Mouse (Mus musculus) embryonic facial prominence, embryonic 13.5 days (tissue): Measurements from ENCODE around the gene 4930470P17Rik. TPM values are rescaled to one million over a fixed set of nuclear protein-coding genes. Genes with fewer than 3 reads are reported as not detected.

ENCODE experiments used
- ATAC-seq: fragments of 200-750 bp; cut with Nextera tagmentation; 2 replicates; pipeline ENCODE4 v1.8.0; 2017; ENCODE audit warnings: low read depth; ENCODE audit not compliant: insufficient number of reproducible peaks, insufficient read depth, low FRiP score, low TSS enrichment
- H3K27ac ChIP-seq: fragments of 300-500 bp; sonication (generic); 2 replicates; pipeline ENCODE4 v1.5.1; 2015; ENCODE audit warnings: moderate library complexity, mild to moderate bottlenecking, inconsistent platforms
- H3K27me3 ChIP-seq: fragments of 300-500 bp; sonication (generic); 2 replicates; pipeline ENCODE4 v1.6.1; 2015; ENCODE audit warnings: mild to moderate bottlenecking, inconsistent platforms
- H3K36me3 ChIP-seq: fragments of 300-500 bp; sonication (generic); 2 replicates; pipeline ENCODE4 v1.6.1; 2015; ENCODE audit warnings: mild to moderate bottlenecking, inconsistent platforms
- H3K4me1 ChIP-seq: fragments of 300-500 bp; sonication (generic); 2 replicates; pipeline ENCODE4 v1.6.1; 2015; ENCODE audit warnings: inconsistent platforms
- H3K4me2 ChIP-seq: fragments of 300-500 bp; sonication (generic); 2 replicates; pipeline ENCODE4 v1.6.1; 2015; ENCODE audit warnings: moderate library complexity, mild to moderate bottlenecking, inconsistent platforms
- H3K4me3 ChIP-seq: fragments of 300-500 bp; sonication (generic); 2 replicates; pipeline ENCODE4 v1.5.1; 2015; ENCODE audit warnings: mild to moderate bottlenecking, inconsistent platforms
- H3K9ac ChIP-seq: fragments of 300-500 bp; sonication (generic); 2 replicates; pipeline ENCODE4 v1.6.1; 2015; ENCODE audit warnings: mild to moderate bottlenecking, inconsistent platforms
- H3K9me3 ChIP-seq: fragments of 300-500 bp; sonication (generic); 2 replicates; pipeline ENCODE4 v1.6.1; 2016; ENCODE audit warnings: inconsistent platforms
- WGBS: fragments of 180-500 bp; shearing (Covaris S2); methylation state at CpG from one replicate; pipeline ENCODE4 v1.1.7; 2015; ENCODE audit warnings: mixed read lengths; 5-methylcytosine and 5-hydroxymethylcytosine counted together
- polyA plus RNA-seq: library from polyadenylated mRNA; unstranded; fragments of >200 nt; fragmentation: Nextera tagmentation; extraction: Ambion mirVana; gene quantifications from 2 replicates; pipeline ENCODE4 v1.2.1, GENCODE M21; 2015

The 4930470P17Rik gene
- polyA plus RNA-seq, 1 experiment from 2014 or later: not detected

DNA sequence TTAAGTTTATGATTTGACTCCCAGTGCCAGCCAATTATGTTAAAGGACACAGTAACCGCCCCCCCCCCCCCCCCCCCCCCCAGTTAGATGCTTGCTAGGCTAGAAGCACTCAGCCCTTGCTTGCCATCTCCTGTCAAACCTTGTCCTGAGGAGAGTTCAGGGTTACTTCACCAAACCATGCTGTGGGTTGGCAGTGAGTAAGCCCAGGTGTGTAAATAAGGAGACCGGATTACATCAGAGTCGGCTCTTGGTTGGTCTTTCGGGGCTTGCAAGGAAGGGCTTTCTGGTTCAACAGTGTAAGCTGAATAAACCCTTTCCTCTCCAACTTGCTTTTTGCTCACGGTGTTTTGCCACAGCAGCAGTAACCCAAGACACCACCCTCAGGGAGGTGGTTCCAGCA is 58.2 kb downstream of the 4930470P17Rik start:
- H3K9ac ChIP-seq: no peak overlapping the region
- H3K4me3 ChIP-seq: no peak overlapping the region
- no peaks in the 10 kb centered on the region for H3K36me3 ChIP-seq
- ATAC-seq: no peak
- no peaks in the 10 kb centered on the region for H3K27me3 ChIP-seq
- no peaks in the 10 kb centered on the region for H3K9me3 ChIP-seq
- WGBS: 60% methylated on average over 5 of the region's 5 CpGs
- no peak overlapping the region for H3K4me2 ChIP-seq
- H3K4me1 ChIP-seq: peaks cover 21% of the 10 kb centered on the region
- H3K27ac ChIP-seq: no peak overlapping the region

DNA sequence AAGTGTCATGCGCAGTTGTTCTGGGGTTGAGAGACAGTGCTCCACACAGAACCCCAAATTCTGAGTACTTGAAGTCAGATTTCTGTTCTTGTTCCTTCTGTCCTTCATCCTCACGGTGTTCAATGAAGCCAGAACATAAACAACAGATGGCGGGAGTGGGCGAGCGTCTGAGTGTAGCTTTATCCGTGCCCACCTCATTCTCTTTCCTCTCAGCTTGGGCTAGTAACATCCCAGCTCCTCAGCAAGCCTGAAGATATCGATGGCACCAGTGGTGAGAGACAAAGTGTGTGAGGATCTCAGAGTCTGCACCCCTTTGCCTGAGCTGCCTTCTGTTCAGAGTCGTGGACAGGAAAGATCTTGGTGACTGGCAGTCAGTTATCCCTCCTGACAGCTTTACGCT is 62.6 kb downstream of the 4930470P17Rik start:
- Histone ChIP-seq H3K36me3 (no peaks in the 10 kb centered on the region), H3K9ac (no peak overlapping the region)
- 85% methylated on average over 9 of the region's 9 CpGs for WGBS

GRCm38 (mm10) chr2:170535841-170536240 is 66.0 kb downstream of the 4930470P17Rik start:
- no peak overlapping the region for H3K27ac ChIP-seq
- no peak overlapping the region for H3K4me3 ChIP-seq
- no peak overlapping the region for H3K4me2 ChIP-seq
- ATAC-seq: no peak
- H3K4me1 ChIP-seq: no peaks in the 10 kb centered on the region
- H3K27me3 ChIP-seq: no peaks in the 10 kb centered on the region
- no peaks in the 10 kb centered on the region for H3K9me3 ChIP-seq
- H3K36me3 ChIP-seq: no peaks in the 10 kb centered on the region
- H3K9ac ChIP-seq: no peak overlapping the region

More for the DNA sequence above, 62.6 kb downstream of the 4930470P17Rik start:
- Histone ChIP-seq H3K4me2 (no peak overlapping the region), H3K27ac (no peak overlapping the region), H3K27me3 (no peaks in the 10 kb centered on the region), H3K4me3 (no peak overlapping the region), H3K4me1 (no peaks in the 10 kb centered on the region), H3K9me3 (no peaks in the 10 kb centered on the region)
- no peak for ATAC-seq

DNA sequence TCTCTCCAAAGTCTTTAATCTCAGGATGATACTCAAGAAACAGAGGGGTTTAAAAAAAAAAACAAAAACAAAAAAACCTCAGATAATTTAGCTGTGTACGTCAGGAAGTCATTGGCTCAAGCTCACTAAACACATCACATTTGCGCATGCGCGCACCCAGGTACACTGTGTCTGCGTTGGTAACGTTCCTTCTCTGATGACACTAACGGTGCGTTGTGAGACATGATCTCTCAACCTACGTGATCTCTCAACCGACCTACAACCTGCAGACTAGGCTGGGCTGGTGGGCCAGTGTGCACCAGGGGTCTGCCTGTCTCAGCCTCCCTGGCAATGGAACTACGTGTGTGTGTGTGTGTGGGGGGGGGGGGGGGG is 67.0 kb downstream of the 4930470P17Rik start:
- no peak; the same call in 1 of the 2 replicates for ATAC-seq
- Histone ChIP-seq H3K4me3 (no peak overlapping the region), H3K36me3 (no peaks in the 10 kb centered on the region), H3K9me3 (no peaks in the 10 kb centered on the region), H3K27ac (no peak overlapping the region), H3K9ac (no peak overlapping the region), H3K4me2 (no peak overlapping the region), H3K27me3 (no peaks in the 10 kb centered on the region), H3K4me1 (no peaks in the 10 kb centered on the region)
- 83% methylated on average over 11 of the region's 11 CpGs for WGBS

DNA sequence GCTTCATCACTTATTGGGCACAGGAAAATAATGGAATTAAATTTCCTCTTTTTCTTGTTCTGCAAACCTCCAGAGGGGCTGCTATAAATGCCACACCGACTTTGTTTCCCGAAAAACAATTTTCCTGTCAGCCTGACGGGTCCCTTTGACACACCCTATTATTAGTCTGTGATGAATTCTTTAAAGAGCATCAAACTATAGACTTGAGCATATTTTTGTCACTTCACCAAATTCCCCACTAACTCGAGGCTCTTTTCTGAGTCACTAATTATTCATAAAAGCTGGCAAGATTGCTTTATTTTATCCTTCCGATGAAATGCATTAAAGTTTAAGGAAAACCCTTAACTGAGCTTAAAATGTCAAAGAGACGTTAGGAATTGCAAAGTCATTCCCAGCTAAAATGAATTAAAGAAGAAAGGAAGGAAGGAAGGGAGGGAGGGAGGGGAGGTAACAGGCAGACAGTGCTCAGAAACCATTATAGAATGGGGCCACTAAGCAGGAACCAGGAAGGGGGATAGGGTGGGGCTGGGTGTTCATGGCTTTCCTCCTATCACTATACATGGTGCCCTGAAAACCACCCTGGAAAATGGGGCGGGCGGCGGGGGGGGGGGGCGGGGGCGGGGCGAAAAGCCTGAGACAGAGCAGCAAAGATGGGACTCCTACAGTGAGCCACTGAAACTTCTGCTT is 67.6 kb downstream of the 4930470P17Rik start:
- Histone ChIP-seq H3K4me1 (no peaks in the 10 kb centered on the region), H3K27ac (no peak overlapping the region), H3K36me3 (no peaks in the 10 kb centered on the region), H3K9ac (no peak overlapping the region), H3K4me3 (no peak overlapping the region), H3K9me3 (no peaks in the 10 kb centered on the region), H3K27me3 (no peaks in the 10 kb centered on the region), H3K4me2 (no peak overlapping the region)
- ATAC-seq: no peak
- 42% methylated on average over 12 of the region's 12 CpGs for WGBS

- Histone ChIP-seq H3K9me3 (no peaks in the 10 kb centered on the region), H3K27ac (no peak overlapping the region), H3K9ac (no peak overlapping the region), H3K4me2 (no peak overlapping the region), H3K4me1 (no peaks in the 10 kb centered on the region), H3K36me3 (no peaks in the 10 kb centered on the region), H3K4me3 (no peak overlapping the region), H3K27me3 (no peaks in the 10 kb centered on the region)
- no peak for ATAC-seq
- WGBS: 92% methylated on average over 3 of the region's 3 CpGs
These were observed 71.6 kb downstream of the 4930470P17Rik start for GRCm38 (mm10) chr2:170530256-170530655.

DNA sequence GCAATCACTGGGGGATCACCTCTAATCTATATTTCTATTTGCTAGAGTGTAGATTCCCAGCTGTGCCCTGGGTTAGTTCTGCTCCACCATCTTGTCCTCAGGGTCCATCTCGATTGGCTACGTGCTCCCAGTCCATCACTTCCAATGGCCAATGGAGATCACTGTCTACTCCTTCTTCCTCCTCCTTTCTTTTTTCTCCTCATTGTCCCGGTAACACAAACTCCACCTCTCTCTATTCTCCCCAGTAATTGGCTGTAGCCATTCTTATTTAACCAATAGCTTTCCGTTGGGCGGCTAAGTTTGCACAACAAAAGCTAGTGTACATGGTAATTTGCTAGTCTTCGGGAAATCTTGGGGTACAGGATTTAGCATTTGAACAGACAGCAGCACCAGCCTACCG is 72.1 kb downstream of the 4930470P17Rik start:
- H3K27ac ChIP-seq: no peak overlapping the region
- no peak overlapping the region for H3K4me2 ChIP-seq
- H3K36me3 ChIP-seq: no peaks in the 10 kb centered on the region
- H3K9ac ChIP-seq: no peak overlapping the region
- no peak for ATAC-seq
- no peaks in the 10 kb centered on the region for H3K9me3 ChIP-seq
- WGBS: 89% methylated on average over 7 of the region's 7 CpGs
- no peaks in the 10 kb centered on the region for H3K27me3 ChIP-seq
- no peak overlapping the region for H3K4me3 ChIP-seq
- no peaks in the 10 kb centered on the region for H3K4me1 ChIP-seq

Other genes with a start within 250 kb of the 4930470P17Rik start
- gene Bcas1, start 174.2 kb downstream of the 4930470P17Rik start, polyA plus RNA-seq: 1.00 and 1.9 TPM in 2 replicates
- 90.0 and 93.0 TPM in 2 replicates for gene Pfdn4, start 105.6 kb downstream of the 4930470P17Rik start, polyA plus RNA-seq
- not detected in 2 replicates for gene Cyp24a1, start 104.9 kb downstream of the 4930470P17Rik start, polyA plus RNA-seq
- 9.1 and 11.4 TPM in 2 replicates for gene Dok5, start 129.8 kb upstream of the 4930470P17Rik start, polyA plus RNA-seq